8 mouse cellular contexts compared by ENCODE assay signal in the genomic region with DNA sequence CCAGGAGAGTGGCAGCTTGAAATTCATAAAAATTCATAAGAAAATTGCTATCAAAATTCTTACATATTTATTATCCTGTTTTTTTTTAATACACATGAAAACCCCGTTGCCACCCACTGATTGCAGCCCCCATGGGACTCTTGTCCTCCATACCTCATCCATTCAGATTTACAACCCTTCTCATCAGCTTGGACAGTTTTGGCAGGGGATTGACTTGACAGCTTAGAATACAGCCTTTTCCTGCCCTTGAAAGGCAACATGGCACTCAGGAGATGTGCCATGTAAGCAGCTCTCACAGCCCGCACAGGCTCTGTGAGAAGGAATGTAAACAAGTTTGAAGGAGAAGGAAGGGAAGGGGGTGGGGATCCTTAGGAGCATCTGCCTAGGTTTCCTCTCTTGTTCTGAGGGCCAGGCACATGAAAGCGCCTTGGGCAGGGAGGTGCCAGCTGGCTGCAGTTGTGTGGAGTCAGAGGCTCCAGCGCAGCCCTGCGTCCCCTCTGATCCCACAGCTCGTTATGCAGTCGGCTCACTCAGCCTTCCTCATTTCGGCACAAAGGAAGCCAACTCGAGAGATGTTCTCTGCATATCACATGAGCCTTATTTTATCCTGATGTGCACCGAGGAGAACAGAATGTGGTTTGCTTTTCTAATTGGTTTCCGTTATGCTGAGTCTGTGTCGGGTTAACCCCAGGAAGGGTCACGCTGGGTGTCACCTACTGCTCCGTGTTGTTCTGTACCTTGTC.
A peak's percentile ranks its signal among the peaks of the same experiment; 100 is the strongest.
DNase-seq lines count a peak whose midpoint lies in the region; ATAC-seq and TF ChIP-seq lines count a peak whose summit lies in the region.

No protein-coding gene starts in this region.

- no peaks in the 10 kb centered on the region for H3K27me3 ChIP-seq in thymus, adult 2 months (ENCODE audit: control insufficient read depth, insufficient read depth, low read length)
- no peaks in the 10 kb centered on the region for H3K27me3 ChIP-seq in embryonic facial prominence, embryonic 14.5 days (replicated peaks; ENCODE audit: control insufficient read depth, insufficient read depth, low read length)
- H3K27me3 ChIP-seq in heart, embryonic 15.5 days, result no peaks in the 10 kb centered on the region

- TF ChIP-seq POLR2A in thymus, adult 2 months (IDR thresholded peaks at IDR 0.05; ENCODE audit: control insufficient read depth, extremely low read depth, insufficient read depth, low read length, poor library complexity), result no peak

- DNase-seq in thymus, adult 2 months, result peak; percentile 7
- DNase-seq in thymus, adult 18-20 months, result no peak
- peak; percentile 62 for DNase-seq in embryonic facial prominence, embryonic 14.5 days (ENCODE audit: low spot score)
- peak; percentile 16 to 44 for DNase-seq in left cerebral cortex, adult 18-20 months (ENCODE audit: low spot score in 2 of 2)
- DNase-seq in lung, postnatal 25 days (ENCODE audit: low spot score), result peak; percentile 43
- DNase-seq in right cerebral cortex, adult 18-20 months, result peak; percentile 36
- no peak for DNase-seq in kidney, adult 18-20 months

- 9% methylated on average over 14 of the region's 14 CpGs for WGBS in thymus, adult 2 months
- 9% methylated on average over 14 of the region's 14 CpGs for WGBS in embryonic facial prominence, embryonic 14.5 days
- WGBS in heart, embryonic 15.5 days, result 23% methylated on average over 14 of the region's 14 CpGs

- no peak overlapping the region for H3K27ac ChIP-seq in thymus, adult 2 months (ENCODE audit: control insufficient read depth, insufficient read depth, low read length)
- H3K27ac ChIP-seq in embryonic facial prominence, embryonic 14.5 days (replicated peaks; ENCODE audit: low read depth, low read length), result no peak overlapping the region
- no peak overlapping the region for H3K27ac ChIP-seq in heart, embryonic 15.5 days

- H3K4me2 ChIP-seq in embryonic facial prominence, embryonic 14.5 days (ENCODE audit: low read depth, low read length), result peak overlapping the region; percentile 43
- peak overlapping the region; percentile 49 for H3K4me2 ChIP-seq in heart, embryonic 15.5 days

- H3K9me3 ChIP-seq in embryonic facial prominence, embryonic 14.5 days (ENCODE audit: control insufficient read depth, low read length), result no peaks in the 10 kb centered on the region
- H3K9me3 ChIP-seq in heart, embryonic 15.5 days (replicated peaks), result no peaks in the 10 kb centered on the region

- TF ChIP-seq CTCF in thymus, adult 2 months (IDR thresholded peaks at IDR 0.05; ENCODE audit: borderline replicate concordance, control insufficient read depth, extremely low read depth, insufficient read depth, low read length, poor library complexity), result no peak

- no peaks in the 10 kb centered on the region for H3K36me3 ChIP-seq in thymus, adult 2 months (ENCODE audit: control insufficient read depth, insufficient read depth, low read length)
- H3K36me3 ChIP-seq in embryonic facial prominence, embryonic 14.5 days (ENCODE audit: control insufficient read depth, insufficient read depth, low read length), result no peaks in the 10 kb centered on the region
- H3K36me3 ChIP-seq in heart, embryonic 15.5 days, result no peaks in the 10 kb centered on the region

- no peak overlapping the region for H3K4me3 ChIP-seq in thymus, adult 2 months (ENCODE audit: control insufficient read depth, insufficient read depth, low read length)
- H3K4me3 ChIP-seq in embryonic facial prominence, embryonic 14.5 days (ENCODE audit: low read depth, low read length), result peak overlapping the region; percentile 8; the same call in 1 of the 2 replicates
- H3K4me3 ChIP-seq in heart, embryonic 15.5 days, result 0 out of 2 replicates have a peak overlapping the region, but pooled peaks have one; percentile 4

- ATAC-seq in embryonic facial prominence, embryonic 14.5 days (ENCODE audit: low read depth), result peak; percentile 26; the same call in 1 of the 2 replicates
- ATAC-seq in heart, embryonic 15.5 days (replicated peaks; ENCODE audit: insufficient number of reproducible peaks, insufficient read depth, low FRiP score, low read depth), result no peak

- H3K4me1 ChIP-seq in thymus, adult 2 months (replicated peaks; ENCODE audit: control insufficient read depth, insufficient read depth, low read length), result peaks cover 7% of the 10 kb centered on the region
- 0 out of 2 replicates have a peak, but pooled peaks cover 5% of the 10 kb centered on the region for H3K4me1 ChIP-seq in embryonic facial prominence, embryonic 14.5 days (ENCODE audit: control insufficient read depth, insufficient read depth, low read length)
- peaks cover 10% of the 10 kb centered on the region for H3K4me1 ChIP-seq in heart, embryonic 15.5 days (replicated peaks)

- H3K9ac ChIP-seq in embryonic facial prominence, embryonic 14.5 days (ENCODE audit: low read depth, low read length), result no peak overlapping the region
- peak overlapping the region; percentile 38; the same call in 1 of the 2 replicates for H3K9ac ChIP-seq in heart, embryonic 15.5 days

Comparison
In these comparisons a context has a peak if more than half of its experiments do, and no peak if none do; other contexts are left out.
1. DNase-seq: peak in thymus, adult 2 months (single experiment), embryonic facial prominence, embryonic 14.5 days (single experiment), left cerebral cortex, adult 18-20 months (2 of 2), lung, postnatal 25 days (single experiment) and right cerebral cortex, adult 18-20 months (single experiment); none in thymus, adult 18-20 months (0 of 2) and kidney, adult 18-20 months (single experiment).